Mouse (Mus musculus) cortical plate, adult 2 months (tissue): ENCODE data around the gene Mef2d.

Experiments
- CTCF ChIP-seq: fragments of 200-500 bp; IDR thresholded peaks from 2 replicates; pipeline ENCODE4 v1.5.1; 2011; ENCODE audit warnings: mild to moderate bottlenecking, control low read depth, low read length; ENCODE audit not compliant: insufficient read depth; ENCODE audit errors: extremely low read depth
- POLR2A ChIP-seq: fragments of 200-500 bp; IDR thresholded peaks from 2 replicates; pipeline ENCODE4 v1.6.1; 2011; ENCODE audit warnings: mild to moderate bottlenecking, low read length, control low read depth; ENCODE audit not compliant: insufficient read depth; ENCODE audit errors: extremely low read depth

- TF ChIP-seq POLR2A (no peak), CTCF (no peak)
These were observed 14.6 kb downstream of the Mef2d start for GRCm38 (mm10) chr3:88156817-88157216.
